Mouse (Mus musculus): ENCODE data around the gene Exoc6b. TPM values are rescaled to one million over a fixed set of nuclear protein-coding genes. Genes with fewer than 3 reads are reported as not detected.

Exoc6b gene
- polyA plus RNA-seq, 1 experiment from 2014 or later = 6.7 TPM

GRCm38 (mm10) chr6:84752806-84753420 lies 316.4 kb downstream of the Exoc6b start:
- no peak for ATAC-seq

GRCm38 (mm10) chr6:84751409-84751808 lies 317.9 kb downstream of the Exoc6b start:
- H3K4me3 ChIP-seq (ENCODE audit: low read depth, low read length) = no peak overlapping the region
- H3K27me3 ChIP-seq (replicated peaks; ENCODE audit: control insufficient read depth, insufficient read depth, low read length) = no peaks in the 10 kb centered on the region
- no peak overlapping the region for H3K27ac ChIP-seq (ENCODE audit: low read depth, low read length)
- no peak overlapping the region for H3K9ac ChIP-seq (ENCODE audit: low read depth, low read length)
- TF ChIP-seq CTCF (IDR thresholded peaks at IDR 0.05; ENCODE audit: low read depth) = no peak
- no peaks in the 10 kb centered on the region for H3K4me1 ChIP-seq (replicated peaks; ENCODE audit: control insufficient read depth, insufficient read depth, low read length)
- no peak for ATAC-seq
- no peaks in the 10 kb centered on the region for H3K9me3 ChIP-seq (ENCODE audit: control insufficient read depth)
- no peak overlapping the region for H3K4me2 ChIP-seq (replicated peaks; ENCODE audit: low read depth)
- 83% methylated on average over 2 of the region's 2 CpGs for WGBS
- H3K36me3 ChIP-seq (ENCODE audit: control insufficient read depth, insufficient read depth) = no peaks in the 10 kb centered on the region

More at GRCm38 (mm10) chr6:84752806-84753420, 316.4 kb downstream of the Exoc6b start:
- no peak overlapping the region for H3K4me3 ChIP-seq (ENCODE audit: low read depth, low read length)
- H3K27ac ChIP-seq (ENCODE audit: low read depth, low read length) = no peak overlapping the region
- H3K27me3 ChIP-seq (replicated peaks; ENCODE audit: control insufficient read depth, insufficient read depth, low read length) = no peaks in the 10 kb centered on the region
- H3K4me1 ChIP-seq (replicated peaks; ENCODE audit: control insufficient read depth, insufficient read depth, low read length) = no peaks in the 10 kb centered on the region
- H3K9me3 ChIP-seq (ENCODE audit: control insufficient read depth) = no peaks in the 10 kb centered on the region
- no peak overlapping the region for H3K4me2 ChIP-seq (replicated peaks; ENCODE audit: low read depth)
- no peak overlapping the region for H3K9ac ChIP-seq (ENCODE audit: low read depth, low read length)
- no peak for TF ChIP-seq CTCF (IDR thresholded peaks at IDR 0.05; ENCODE audit: low read depth)
- H3K36me3 ChIP-seq (ENCODE audit: control insufficient read depth, insufficient read depth) = no peaks in the 10 kb centered on the region

- Histone ChIP-seq H3K36me3 (ENCODE audit: control insufficient read depth, insufficient read depth) (no peaks in the 10 kb centered on the region), H3K9ac (ENCODE audit: low read depth, low read length) (no peak overlapping the region), H3K4me1 (replicated peaks; ENCODE audit: control insufficient read depth, insufficient read depth, low read length) (no peaks in the 10 kb centered on the region), H3K27ac (ENCODE audit: low read depth, low read length) (no peak overlapping the region), H3K27me3 (replicated peaks; ENCODE audit: control insufficient read depth, insufficient read depth, low read length) (no peaks in the 10 kb centered on the region), H3K4me2 (replicated peaks; ENCODE audit: low read depth) (no peak overlapping the region), H3K4me3 (ENCODE audit: low read depth, low read length) (no peak overlapping the region), H3K9me3 (ENCODE audit: control insufficient read depth) (no peaks in the 10 kb centered on the region)
- ATAC-seq = no peak
- TF ChIP-seq CTCF (IDR thresholded peaks at IDR 0.05; ENCODE audit: low read depth) = no peak
- 85% methylated on average over 10 of the region's 10 CpGs for WGBS
These were observed 322.4 kb downstream of the Exoc6b start for GRCm38 (mm10) chr6:84746847-84747395.

GRCm38 (mm10) chr6:84746193-84746846 lies 323.0 kb downstream of the Exoc6b start:
- no peak overlapping the region for H3K4me2 ChIP-seq (replicated peaks; ENCODE audit: low read depth)
- no peaks in the 10 kb centered on the region for H3K27me3 ChIP-seq (replicated peaks; ENCODE audit: control insufficient read depth, insufficient read depth, low read length)
- 90% methylated on average over 5 of the region's 5 CpGs for WGBS
- H3K27ac ChIP-seq (ENCODE audit: low read depth, low read length) = no peak overlapping the region
- no peak overlapping the region for H3K4me3 ChIP-seq (ENCODE audit: low read depth, low read length)
- TF ChIP-seq CTCF (IDR thresholded peaks at IDR 0.05; ENCODE audit: low read depth) = no peak
- H3K9me3 ChIP-seq (ENCODE audit: control insufficient read depth) = no peaks in the 10 kb centered on the region
- no peak overlapping the region for H3K9ac ChIP-seq (ENCODE audit: low read depth, low read length)
- no peaks in the 10 kb centered on the region for H3K4me1 ChIP-seq (replicated peaks; ENCODE audit: control insufficient read depth, insufficient read depth, low read length)
- ATAC-seq = no peak
- no peaks in the 10 kb centered on the region for H3K36me3 ChIP-seq (ENCODE audit: control insufficient read depth, insufficient read depth)

GRCm38 (mm10) chr6:84745570-84745969 lies 323.7 kb downstream of the Exoc6b start:
- H3K27ac ChIP-seq (ENCODE audit: low read depth, low read length) = no peak overlapping the region
- WGBS = 88% methylated on average over 7 of the region's 7 CpGs

GRCm38 (mm10) chr6:84742227-84742626 lies 327.1 kb downstream of the Exoc6b start:
- WGBS = 68% methylated on average over 3 of the region's 3 CpGs
- no peak for ATAC-seq
- H3K9ac ChIP-seq (ENCODE audit: low read depth, low read length) = no peak overlapping the region
- no peak overlapping the region for H3K27ac ChIP-seq (ENCODE audit: low read depth, low read length)
- H3K4me1 ChIP-seq (replicated peaks; ENCODE audit: control insufficient read depth, insufficient read depth, low read length) = no peaks in the 10 kb centered on the region
- H3K9me3 ChIP-seq (ENCODE audit: control insufficient read depth) = no peaks in the 10 kb centered on the region
- H3K36me3 ChIP-seq (ENCODE audit: control insufficient read depth, insufficient read depth) = no peaks in the 10 kb centered on the region
- TF ChIP-seq CTCF (IDR thresholded peaks at IDR 0.05; ENCODE audit: low read depth) = no peak
- no peaks in the 10 kb centered on the region for H3K27me3 ChIP-seq (replicated peaks; ENCODE audit: control insufficient read depth, insufficient read depth, low read length)
- H3K4me3 ChIP-seq (ENCODE audit: low read depth, low read length) = no peak overlapping the region
- no peak overlapping the region for H3K4me2 ChIP-seq (replicated peaks; ENCODE audit: low read depth)

More at GRCm38 (mm10) chr6:84745570-84745969, 323.7 kb downstream of the Exoc6b start:
- TF ChIP-seq CTCF (IDR thresholded peaks at IDR 0.05; ENCODE audit: low read depth) = no peak
- Histone ChIP-seq H3K9ac (ENCODE audit: low read depth, low read length) (no peak overlapping the region), H3K4me3 (ENCODE audit: low read depth, low read length) (no peak overlapping the region), H3K4me1 (replicated peaks; ENCODE audit: control insufficient read depth, insufficient read depth, low read length) (no peaks in the 10 kb centered on the region), H3K36me3 (ENCODE audit: control insufficient read depth, insufficient read depth) (no peaks in the 10 kb centered on the region), H3K9me3 (ENCODE audit: control insufficient read depth) (no peaks in the 10 kb centered on the region), H3K27me3 (replicated peaks; ENCODE audit: control insufficient read depth, insufficient read depth, low read length) (no peaks in the 10 kb centered on the region), H3K4me2 (replicated peaks; ENCODE audit: low read depth) (no peak overlapping the region)
- no peak for ATAC-seq
